ENCODE assay signal across 8 mouse cellular contexts in genomic region chr1:64705230-64705629, GRCm38 (mm10). TPM values are rescaled to one million over a fixed set of nuclear protein-coding genes. Genes with fewer than 3 reads are reported as not detected.
DNase-seq lines count a peak whose midpoint lies in the region; ATAC-seq and TF ChIP-seq lines count a peak whose summit lies in the region.

No protein-coding gene starts in this region.

- no peak overlapping the region for H3K4me2 ChIP-seq in forebrain, embryonic 11.5 days (ENCODE audit: low read depth, low read length, severe bottlenecking)
- H3K4me2 ChIP-seq in forebrain, embryonic 15.5 days (replicated peaks), result no peak overlapping the region
- no peak overlapping the region for H3K4me2 ChIP-seq in lung, postnatal 0 days (replicated peaks; ENCODE audit: low read depth, low read length)

- no peaks in the 10 kb centered on the region for H3K4me1 ChIP-seq in forebrain, embryonic 11.5 days (replicated peaks; ENCODE audit: control insufficient read depth, insufficient read depth, low read length)
- no peaks in the 10 kb centered on the region for H3K4me1 ChIP-seq in forebrain, embryonic 15.5 days
- no peaks in the 10 kb centered on the region for H3K4me1 ChIP-seq in lung, postnatal 0 days (ENCODE audit: insufficient read depth, low read depth, low read length)

- H3K9me3 ChIP-seq in forebrain, embryonic 11.5 days (ENCODE audit: control insufficient read depth, low read length), result no peaks in the 10 kb centered on the region
- no peaks in the 10 kb centered on the region for H3K9me3 ChIP-seq in forebrain, embryonic 15.5 days
- no peaks in the 10 kb centered on the region for H3K9me3 ChIP-seq in lung, postnatal 0 days (ENCODE audit: low read length)

- H3K27me3 ChIP-seq in forebrain, embryonic 11.5 days (ENCODE audit: control insufficient read depth, insufficient read depth, low read length), result no peaks in the 10 kb centered on the region
- no peaks in the 10 kb centered on the region for H3K27me3 ChIP-seq in forebrain, embryonic 15.5 days
- H3K27me3 ChIP-seq in lung, postnatal 0 days (replicated peaks; ENCODE audit: insufficient read depth, low read length), result no peaks in the 10 kb centered on the region

- peaks cover 2% of the 10 kb centered on the region; the same call in 1 of the 2 replicates for H3K36me3 ChIP-seq in forebrain, embryonic 11.5 days (ENCODE audit: control insufficient read depth, insufficient read depth, low read length)
- H3K36me3 ChIP-seq in forebrain, embryonic 15.5 days, result peaks cover 15% of the 10 kb centered on the region; the same call in 1 of the 2 replicates
- H3K36me3 ChIP-seq in lung, postnatal 0 days (ENCODE audit: insufficient read depth, low read length), result no peaks in the 10 kb centered on the region

- TF ChIP-seq EP300 in lung, postnatal 0 days (IDR thresholded peaks at IDR 0.05), result no peak

- ATAC-seq in forebrain, embryonic 11.5 days (replicated peaks; ENCODE audit: low FRiP score), result no peak
- no peak for ATAC-seq in forebrain, embryonic 15.5 days (replicated peaks)
- ATAC-seq in lung, postnatal 0 days, result no peak

- no peak overlapping the region for H3K27ac ChIP-seq in forebrain, embryonic 11.5 days (ENCODE audit: low read depth, low read length)
- no peak overlapping the region for H3K27ac ChIP-seq in forebrain, embryonic 15.5 days (replicated peaks)
- H3K27ac ChIP-seq in lung, postnatal 0 days (ENCODE audit: low read length), result no peak overlapping the region

- TF ChIP-seq CTCF in lung, postnatal 0 days (IDR thresholded peaks at IDR 0.05), result peak; percentile 78

- no peak overlapping the region for H3K9ac ChIP-seq in forebrain, embryonic 11.5 days (ENCODE audit: low read length)
- no peak overlapping the region for H3K9ac ChIP-seq in forebrain, embryonic 15.5 days (replicated peaks)
- no peak overlapping the region for H3K9ac ChIP-seq in lung, postnatal 0 days (replicated peaks; ENCODE audit: low read depth)

- DNase-seq in forebrain, embryonic 11.5 days (ENCODE audit: low spot score), result peak; percentile 59
- DNase-seq in MEL-GATA-1-ER (ENCODE audit: extremely low read depth, low read depth), result peak; percentile 54
- DNase-seq in cerebellum, adult 9-10 months, result peak; percentile 72
- DNase-seq in gastrocnemius, adult 8-10 months (ENCODE audit: low spot score in 2 of 2), result peak; percentile 35 to 39
- peak; percentile 71 to 74 for DNase-seq in kidney, postnatal 4 days
- DNase-seq in lung, postnatal 0 days (ENCODE audit: low spot score), result peak; percentile 78
- peak; percentile 47 for DNase-seq in right cerebral cortex, postnatal 25 days

- no peak overlapping the region for H3K4me3 ChIP-seq in forebrain, embryonic 11.5 days (ENCODE audit: low read depth, low read length)
- no peak overlapping the region for H3K4me3 ChIP-seq in forebrain, embryonic 15.5 days
- H3K4me3 ChIP-seq in lung, postnatal 0 days (ENCODE audit: low read depth, low read length), result no peak overlapping the region

- WGBS in forebrain, embryonic 11.5 days, result 49% methylated on average over 6 of the region's 6 CpGs
- 50% methylated on average over 6 of the region's 6 CpGs for WGBS in forebrain, embryonic 15.5 days
- WGBS in lung, postnatal 0 days, result 46% methylated on average over 6 of the region's 6 CpGs

RNA-seq across cellular contexts. Expression of gene Ccnyl1, which starts 15.0 kb away (rescaled TPM):
- 10.6 and 12.2 TPM in 2 replicates for polyA plus RNA-seq in forebrain, embryonic 11.5 days (2014; fragmentation: Nextera tagmentation; extraction: Ambion mirVana)
- 4.0 and 4.6 TPM in 2 replicates for polyA plus RNA-seq in forebrain, embryonic 15.5 days (2015; fragmentation: Nextera tagmentation; extraction: Ambion mirVana)
- total RNA-seq in gastrocnemius, adult 8-10 months (2022), result 10 to 100 TPM; 17.3 to 28.6 (median 22.4) TPM
- 3.9 and 4.5 TPM in 2 replicates for polyA plus RNA-seq in lung, postnatal 0 days (2015; fragmentation: Nextera tagmentation; extraction: Ambion mirVana)

RNA-seq across cellular contexts. Expression of gene Fzd5, which starts 32.3 kb away (rescaled TPM):
- 0.95 and 1.0 TPM in 2 replicates for polyA plus RNA-seq in forebrain, embryonic 11.5 days (2014; fragmentation: Nextera tagmentation; extraction: Ambion mirVana)
- polyA plus RNA-seq in forebrain, embryonic 15.5 days (2015; fragmentation: Nextera tagmentation; extraction: Ambion mirVana), result 0.55 and 0.87 TPM in 2 replicates
- 1 to 10 TPM; 1.2 to 2.0 (median 1.8) TPM for total RNA-seq in gastrocnemius, adult 8-10 months (2022)
- 3.1 and 3.5 TPM in 2 replicates for polyA plus RNA-seq in lung, postnatal 0 days (2015; fragmentation: Nextera tagmentation; extraction: Ambion mirVana)
